Mouse (Mus musculus): ENCODE data around the gene Rgmb. TPM values are rescaled to one million over a fixed set of nuclear protein-coding genes. Genes with fewer than 3 reads are reported as not detected.

Rgmb gene
- polyA plus RNA-seq, 1 experiment = 3.4 TPM

- Histone ChIP-seq H3K27ac (ENCODE audit: control insufficient read depth, insufficient read depth, low read depth, low read length) (peak overlapping the region; percentile 83), H3K4me1 (ENCODE audit: control insufficient read depth, insufficient read depth, low read length) (peaks cover 23% of the 10 kb centered on the region)
- TF ChIP-seq CTCF (IDR thresholded peaks at IDR 0.05; ENCODE audit: control insufficient read depth, insufficient read depth, insufficient replicate concordance, low read depth, low read length) (no peak), POLR2A (IDR thresholded peaks at IDR 0.05; ENCODE audit: control insufficient read depth, low read depth, low read length) (peak; percentile 85)
Measured at GRCm38 (mm10) chr17:15826444-15826909, 4.4 kb downstream of the Rgmb start.

GRCm38 (mm10) chr17:15825481-15826396, 5.1 kb downstream of the Rgmb start:
- peaks cover 4% of the 10 kb centered on the region for H3K27me3 ChIP-seq (ENCODE audit: control insufficient read depth, insufficient read depth, low read length)

More at GRCm38 (mm10) chr17:15826444-15826909, 4.4 kb downstream of the Rgmb start:
- Histone ChIP-seq H3K36me3 (ENCODE audit: control insufficient read depth, insufficient read depth, low read length) (no peaks in the 10 kb centered on the region), H3K27me3 (ENCODE audit: control insufficient read depth, insufficient read depth, low read length) (peaks cover 4% of the 10 kb centered on the region), H3K4me3 (ENCODE audit: control insufficient read depth, low read depth, low read length) (peak overlapping the region; percentile 92)

GRCm38 (mm10) chr17:15824854-15825253, 6.0 kb downstream of the Rgmb start:
- no peak overlapping the region for H3K4me3 ChIP-seq (ENCODE audit: control insufficient read depth, low read depth, low read length)
- TF ChIP-seq POLR2A (IDR thresholded peaks at IDR 0.05; ENCODE audit: control insufficient read depth, low read depth, low read length) (no peak), CTCF (IDR thresholded peaks at IDR 0.05; ENCODE audit: control insufficient read depth, insufficient read depth, insufficient replicate concordance, low read depth, low read length) (no peak)
- H3K36me3 ChIP-seq (ENCODE audit: control insufficient read depth, insufficient read depth, low read length) = no peaks in the 10 kb centered on the region
- H3K4me1 ChIP-seq (ENCODE audit: control insufficient read depth, insufficient read depth, low read length) = peaks cover 14% of the 10 kb centered on the region
- no peak overlapping the region for H3K27ac ChIP-seq (ENCODE audit: control insufficient read depth, insufficient read depth, low read depth, low read length)
- peaks cover 4% of the 10 kb centered on the region for H3K27me3 ChIP-seq (ENCODE audit: control insufficient read depth, insufficient read depth, low read length)

More at GRCm38 (mm10) chr17:15825481-15826396, 5.1 kb downstream of the Rgmb start:
- Histone ChIP-seq H3K27ac (ENCODE audit: control insufficient read depth, insufficient read depth, low read depth, low read length) (peak overlapping the region; percentile 83), H3K36me3 (ENCODE audit: control insufficient read depth, insufficient read depth, low read length) (no peaks in the 10 kb centered on the region), H3K4me3 (ENCODE audit: control insufficient read depth, low read depth, low read length) (peak overlapping the region; percentile 92), H3K4me1 (ENCODE audit: control insufficient read depth, insufficient read depth, low read length) (peaks cover 22% of the 10 kb centered on the region)
- no peak for TF ChIP-seq CTCF (IDR thresholded peaks at IDR 0.05; ENCODE audit: control insufficient read depth, insufficient read depth, insufficient replicate concordance, low read depth, low read length)
- TF ChIP-seq POLR2A (IDR thresholded peaks at IDR 0.05; ENCODE audit: control insufficient read depth, low read depth, low read length) = no peak

GRCm38 (mm10) chr17:15824337-15824736, 6.5 kb downstream of the Rgmb start:
- H3K36me3 ChIP-seq (ENCODE audit: control insufficient read depth, insufficient read depth, low read length) = no peaks in the 10 kb centered on the region
- H3K4me1 ChIP-seq (ENCODE audit: control insufficient read depth, insufficient read depth, low read length) = peaks cover 8% of the 10 kb centered on the region
- TF ChIP-seq POLR2A (IDR thresholded peaks at IDR 0.05; ENCODE audit: control insufficient read depth, low read depth, low read length) (no peak), CTCF (IDR thresholded peaks at IDR 0.05; ENCODE audit: control insufficient read depth, insufficient read depth, insufficient replicate concordance, low read depth, low read length) (no peak)
- H3K27ac ChIP-seq (ENCODE audit: control insufficient read depth, insufficient read depth, low read depth, low read length) = no peak overlapping the region
- no peak overlapping the region for H3K4me3 ChIP-seq (ENCODE audit: control insufficient read depth, low read depth, low read length)
- peaks cover 1% of the 10 kb centered on the region; the same call in 1 of the 2 replicates for H3K27me3 ChIP-seq (ENCODE audit: control insufficient read depth, insufficient read depth, low read length)

GRCm38 (mm10) chr17:15823838-15824237, 7.0 kb downstream of the Rgmb start:
- H3K36me3 ChIP-seq (ENCODE audit: control insufficient read depth, insufficient read depth, low read length) = no peaks in the 10 kb centered on the region
- no peak overlapping the region for H3K4me3 ChIP-seq (ENCODE audit: control insufficient read depth, low read depth, low read length)
- H3K27me3 ChIP-seq (ENCODE audit: control insufficient read depth, insufficient read depth, low read length) = no peaks in the 10 kb centered on the region
- no peak overlapping the region for H3K27ac ChIP-seq (ENCODE audit: control insufficient read depth, insufficient read depth, low read depth, low read length)
- TF ChIP-seq CTCF (IDR thresholded peaks at IDR 0.05; ENCODE audit: control insufficient read depth, insufficient read depth, insufficient replicate concordance, low read depth, low read length) (no peak), POLR2A (IDR thresholded peaks at IDR 0.05; ENCODE audit: control insufficient read depth, low read depth, low read length) (no peak)
- peaks cover 8% of the 10 kb centered on the region for H3K4me1 ChIP-seq (ENCODE audit: control insufficient read depth, insufficient read depth, low read length)

GRCm38 (mm10) chr17:15823215-15823614, 7.6 kb downstream of the Rgmb start:
- Histone ChIP-seq H3K27me3 (ENCODE audit: control insufficient read depth, insufficient read depth, low read length) (no peaks in the 10 kb centered on the region), H3K36me3 (ENCODE audit: control insufficient read depth, insufficient read depth, low read length) (no peaks in the 10 kb centered on the region), H3K27ac (ENCODE audit: control insufficient read depth, insufficient read depth, low read depth, low read length) (no peak overlapping the region), H3K4me1 (ENCODE audit: control insufficient read depth, insufficient read depth, low read length) (peaks cover 8% of the 10 kb centered on the region), H3K4me3 (ENCODE audit: control insufficient read depth, low read depth, low read length) (no peak overlapping the region)
- TF ChIP-seq POLR2A (IDR thresholded peaks at IDR 0.05; ENCODE audit: control insufficient read depth, low read depth, low read length) = no peak
- no peak for TF ChIP-seq CTCF (IDR thresholded peaks at IDR 0.05; ENCODE audit: control insufficient read depth, insufficient read depth, insufficient replicate concordance, low read depth, low read length)

- Histone ChIP-seq H3K4me3 (ENCODE audit: control insufficient read depth, low read depth, low read length) (no peak overlapping the region), H3K27me3 (ENCODE audit: control insufficient read depth, insufficient read depth, low read length) (no peaks in the 10 kb centered on the region), H3K27ac (ENCODE audit: control insufficient read depth, insufficient read depth, low read depth, low read length) (no peak overlapping the region), H3K36me3 (ENCODE audit: control insufficient read depth, insufficient read depth, low read length) (no peaks in the 10 kb centered on the region), H3K4me1 (ENCODE audit: control insufficient read depth, insufficient read depth, low read length) (peaks cover 8% of the 10 kb centered on the region)
- TF ChIP-seq CTCF (IDR thresholded peaks at IDR 0.05; ENCODE audit: control insufficient read depth, insufficient read depth, insufficient replicate concordance, low read depth, low read length) (no peak), POLR2A (IDR thresholded peaks at IDR 0.05; ENCODE audit: control insufficient read depth, low read depth, low read length) (no peak)
Measured at GRCm38 (mm10) chr17:15822376-15822775, 8.5 kb downstream of the Rgmb start.

Measured in testis, adult 2 months (tissue).